Mouse (Mus musculus): ENCODE data around the gene Tep1.
"Not testable (repeated sequence)": the region's sequence is repeated elsewhere in the genome, so short reads cannot be mapped to it uniquely, and the experiment has no call there.

The Tep1 gene

DNA sequence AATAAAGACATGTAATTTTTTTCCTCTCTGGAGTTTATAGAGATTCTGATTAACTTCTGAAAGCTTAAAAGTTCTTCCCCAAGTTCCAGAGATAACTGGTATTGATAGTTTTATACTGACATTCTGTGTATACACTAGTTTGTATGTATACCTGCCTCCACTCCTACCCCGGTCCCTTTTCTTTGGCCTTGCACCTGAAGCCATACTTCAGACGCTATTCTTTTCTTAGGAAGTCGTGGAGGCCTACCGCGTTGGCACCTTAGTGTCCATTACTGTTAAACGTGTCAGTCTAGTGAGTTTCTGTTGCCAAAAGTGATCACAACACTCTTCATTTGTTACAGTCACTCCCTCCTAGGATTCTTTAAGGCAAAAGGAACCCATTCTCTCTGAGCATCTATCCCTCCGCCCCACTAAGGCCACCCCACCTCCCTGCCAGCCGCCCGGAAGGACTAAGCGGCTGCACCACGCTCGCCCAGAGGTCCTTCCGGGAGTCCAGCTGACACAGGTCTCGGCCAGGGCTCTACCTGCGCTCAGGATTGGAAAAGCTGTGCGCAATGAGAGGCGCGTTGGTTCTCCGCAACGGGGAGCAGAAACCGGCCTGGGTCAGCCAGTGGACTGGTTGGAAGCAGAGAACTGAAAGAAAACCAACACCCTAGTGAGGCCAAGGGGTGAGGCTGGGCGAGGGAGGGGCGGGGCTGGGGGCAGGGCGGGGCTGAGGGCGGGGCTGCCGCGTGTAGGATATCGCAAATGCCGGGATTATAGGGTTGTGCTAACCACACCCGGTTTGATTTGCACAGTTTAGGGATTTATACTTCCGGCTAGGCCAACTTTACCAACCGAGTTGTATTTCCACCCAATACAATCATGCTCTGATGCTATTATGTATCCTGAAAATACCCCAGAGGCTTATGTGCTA, at the start of gene Tep1:
TSS of gene Tep1 (minus strand) at position 672 of the 916 bp plus-strand sequence.
- peak; percentile 80 to 85 for DNase-seq

DNA sequence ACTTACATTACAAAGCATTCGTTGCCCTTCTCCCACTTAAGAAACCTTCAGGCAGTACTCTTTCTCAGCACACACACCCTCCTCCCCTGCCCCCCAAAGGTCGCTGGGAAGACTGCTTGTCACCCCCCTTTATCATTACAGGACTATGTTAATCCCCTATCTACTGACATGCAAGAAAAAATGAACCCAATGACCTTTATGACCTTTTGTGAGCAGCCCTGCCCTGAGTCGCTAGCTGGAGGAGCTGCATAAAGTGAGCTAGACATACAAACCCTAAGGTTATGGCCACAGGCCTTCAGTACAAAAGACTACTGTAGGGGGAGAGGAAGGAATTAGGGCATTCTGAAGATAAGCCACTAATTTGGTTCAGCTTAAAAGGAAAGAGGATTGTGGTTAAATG, 41.0 kb upstream of the Tep1 start:
- no peak for DNase-seq

DNA sequence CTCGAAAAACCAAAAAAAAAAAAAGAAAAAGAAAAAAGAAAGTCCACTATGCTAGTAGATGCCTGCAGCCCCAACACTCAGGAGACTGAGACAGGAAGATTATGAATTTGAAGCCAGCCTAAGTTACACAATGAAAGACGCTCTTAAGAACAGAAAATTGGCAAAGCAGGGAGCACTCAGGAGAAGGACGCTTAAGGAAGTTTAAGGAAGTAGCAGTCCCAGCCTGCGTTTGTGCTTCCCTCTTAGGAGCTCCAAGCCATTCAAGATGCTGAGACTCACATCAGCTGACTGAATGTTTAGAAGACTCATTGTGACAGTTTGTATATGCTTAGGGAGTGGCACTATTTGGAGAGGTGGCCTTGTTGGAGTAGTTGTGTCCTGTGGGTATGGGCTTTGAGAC, 37.8 kb upstream of the Tep1 start:
- no peak for DNase-seq

DNA sequence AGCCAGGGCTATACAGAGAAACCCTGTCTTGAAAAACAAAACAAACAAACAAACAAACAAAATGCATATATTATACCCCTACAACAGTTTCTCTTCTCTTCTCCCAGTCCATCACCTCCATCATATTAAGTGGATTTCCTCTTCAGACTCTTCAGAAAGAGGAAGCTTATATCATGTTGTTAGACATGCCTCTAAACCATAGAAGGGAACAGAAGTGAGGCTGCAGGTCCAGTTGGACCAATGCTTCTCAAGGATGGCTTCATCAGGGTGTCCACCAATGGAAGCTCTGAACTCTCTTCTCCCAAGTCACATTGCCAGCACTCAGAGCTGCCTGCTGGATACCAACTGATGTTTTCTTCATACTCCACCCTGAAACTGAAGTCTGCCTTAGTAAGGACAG, 35.0 kb upstream of the Tep1 start:
- not testable (repeated sequence) for DNase-seq

DNA sequence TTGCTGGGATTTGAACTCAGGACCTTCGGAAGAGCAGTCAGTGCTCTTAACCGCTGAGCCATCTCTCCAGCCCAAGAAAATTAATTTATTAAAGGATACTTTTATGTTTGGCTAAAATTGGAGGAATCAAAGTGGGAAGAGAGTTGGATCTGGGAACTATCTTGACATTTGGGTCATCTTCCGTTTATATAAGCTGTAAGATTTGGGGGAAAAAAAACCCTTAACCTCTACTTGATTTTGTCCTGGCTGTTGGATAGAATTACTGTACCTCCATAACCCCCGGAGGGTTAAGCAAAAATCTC, 34.4 kb upstream of the Tep1 start:
- no peak for DNase-seq

DNA sequence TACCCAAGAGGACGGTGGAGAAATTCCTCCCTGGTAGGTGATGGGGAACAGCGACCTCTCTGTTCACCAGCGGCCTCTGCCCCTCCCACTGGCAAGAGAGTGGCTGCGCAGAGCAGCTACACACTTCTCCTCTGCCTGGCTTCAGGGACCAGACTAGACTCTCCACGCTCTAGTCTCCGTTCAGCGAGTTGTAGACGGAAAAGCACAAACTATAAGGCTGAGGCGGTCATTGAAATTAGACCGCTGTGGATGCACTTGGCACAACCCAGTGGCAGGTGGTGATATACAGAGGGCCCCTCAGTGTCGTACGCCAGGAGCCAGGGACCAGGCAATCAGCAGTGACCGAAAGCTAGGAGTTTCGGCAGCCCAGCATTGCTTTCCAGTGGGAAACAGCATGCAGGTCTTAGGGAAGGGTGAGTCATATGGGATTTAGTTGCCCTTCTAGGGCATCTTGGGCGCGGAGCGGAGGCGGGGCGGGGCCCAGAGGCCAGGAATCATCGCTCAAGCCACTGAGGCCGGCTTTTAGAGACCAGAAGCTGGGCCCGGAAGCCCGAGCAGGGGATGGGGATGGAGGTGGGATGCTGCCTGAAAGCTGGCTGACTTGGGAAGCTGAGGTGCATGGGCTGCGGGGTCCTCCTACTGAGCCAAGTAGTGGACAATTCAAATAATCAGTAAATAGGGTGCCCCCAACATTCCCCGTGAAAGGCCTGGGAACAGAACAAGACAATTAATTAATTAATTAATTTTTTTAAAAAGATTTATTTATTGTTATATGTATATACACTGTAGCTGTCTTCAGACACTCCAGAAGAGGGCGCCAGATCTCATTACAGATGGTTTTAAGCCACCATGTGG, 33.8 kb upstream of the Tep1 start:
- peak; percentile 70 to 76 for DNase-seq

DNA sequence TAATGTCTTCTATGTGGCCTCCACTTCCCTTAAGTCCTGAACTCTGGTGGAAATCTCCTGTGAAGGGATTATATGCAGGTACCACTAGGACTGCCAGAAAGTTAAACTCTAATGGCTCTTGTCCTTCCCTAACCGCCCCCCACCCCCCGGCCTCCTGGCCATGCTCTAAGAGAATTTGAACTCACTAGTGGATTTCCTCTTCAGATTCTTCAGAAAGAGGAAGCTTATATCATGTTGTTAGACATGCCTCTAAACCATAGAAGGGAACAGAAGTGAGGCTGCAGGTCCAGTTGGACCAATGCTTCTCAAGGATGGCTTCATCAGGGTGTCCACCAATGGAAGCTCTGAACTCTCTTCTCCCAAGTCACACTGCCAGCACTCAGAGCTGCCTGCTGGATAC, 27.6 kb upstream of the Tep1 start:
- DNase-seq: not testable (repeated sequence)

DNA sequence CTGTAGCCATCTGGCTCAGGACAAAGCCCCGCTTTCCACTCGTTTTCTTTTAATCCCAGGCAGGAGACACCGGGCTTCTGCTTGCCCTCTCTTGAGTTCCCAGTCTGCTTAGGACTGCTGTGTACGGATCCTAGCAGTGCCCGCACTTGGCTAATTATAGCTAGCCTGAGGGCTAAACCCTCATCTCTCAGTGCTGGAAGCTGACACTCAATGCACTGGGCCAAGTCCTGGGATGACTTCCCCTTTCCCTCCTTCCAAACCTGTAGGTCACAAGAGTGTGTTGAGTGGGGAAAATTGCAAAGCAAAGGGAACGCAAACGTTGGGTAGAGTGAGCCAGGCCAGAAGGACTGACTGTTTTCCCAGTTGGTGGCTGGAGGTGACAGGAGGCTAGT, 27.0 kb upstream of the Tep1 start, which contains the start of gene Klhl33:
TSS of gene Klhl33 (minus strand) at position 134 of the 392 bp plus-strand sequence.
- DNase-seq: peak; percentile 31 to 43

DNA sequence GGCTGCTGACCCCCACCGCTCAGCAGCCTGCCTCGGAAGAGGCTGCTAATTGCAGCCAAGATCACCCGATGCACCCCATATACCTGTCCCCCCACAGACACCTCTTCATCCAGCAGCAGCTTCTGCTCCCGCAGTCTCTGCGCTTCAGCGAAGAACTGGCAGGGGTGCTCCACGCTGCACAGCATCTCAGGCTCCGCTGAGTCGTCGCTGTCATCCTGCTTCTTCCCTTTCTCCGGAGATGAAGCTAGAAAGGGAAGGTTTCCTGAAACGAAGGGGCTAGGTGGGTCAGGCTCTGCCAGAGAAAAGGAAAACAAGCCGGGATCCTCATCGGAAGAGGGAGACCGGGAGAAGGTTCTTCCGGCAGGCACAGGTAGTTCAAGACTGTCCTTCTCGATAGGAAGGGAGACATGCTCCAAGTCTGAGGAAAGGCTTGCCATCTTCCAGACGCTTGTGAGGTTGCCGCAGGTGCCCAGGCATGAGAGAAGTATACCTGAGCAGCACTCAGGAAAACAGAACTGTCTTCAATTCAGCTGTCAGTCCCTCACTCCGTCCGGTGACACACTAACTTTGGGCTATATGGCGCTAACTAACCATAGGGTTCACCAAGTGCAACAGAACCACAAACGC, 26.5 kb upstream of the Tep1 start:
- DNase-seq: peak; percentile 63 to 69

DNA sequence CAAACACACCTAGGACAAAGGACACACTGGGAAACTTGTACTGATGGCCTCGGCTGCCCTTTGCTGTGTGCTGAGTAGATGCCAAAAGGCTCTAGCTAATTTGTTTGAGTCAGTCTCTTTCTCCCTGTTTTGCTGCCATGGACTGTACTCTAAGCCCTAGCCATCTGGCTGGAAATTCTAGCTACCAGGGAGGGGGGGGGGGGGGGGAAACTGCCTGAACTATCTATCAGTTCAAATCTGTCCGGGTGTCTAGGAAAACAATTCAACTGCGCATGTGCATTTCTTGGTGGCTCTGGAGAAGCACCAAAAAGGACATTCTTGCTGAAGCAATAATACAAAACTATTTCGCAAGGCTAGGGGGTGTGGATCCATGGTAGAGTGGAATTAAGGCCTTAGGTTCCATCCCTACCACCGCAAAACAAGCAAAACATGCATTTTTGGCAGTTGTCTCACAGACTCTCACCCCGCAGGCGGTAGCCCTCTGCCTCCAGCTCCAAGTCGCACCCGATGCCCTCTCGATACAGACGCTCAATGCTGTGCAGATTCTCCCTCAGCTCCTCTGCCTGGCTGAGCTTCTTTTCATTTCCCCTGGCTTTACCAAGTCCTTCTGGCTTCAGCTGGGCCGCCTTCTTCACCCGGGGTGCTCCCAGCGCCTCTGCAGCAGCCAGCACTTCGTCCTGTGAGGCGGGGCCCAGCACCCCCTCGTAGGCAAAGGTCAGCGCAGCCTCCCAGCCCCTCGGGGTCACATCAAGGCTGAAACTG, 25.8 kb upstream of the Tep1 start:
- DNase-seq: peak; percentile 67 to 75

DNA sequence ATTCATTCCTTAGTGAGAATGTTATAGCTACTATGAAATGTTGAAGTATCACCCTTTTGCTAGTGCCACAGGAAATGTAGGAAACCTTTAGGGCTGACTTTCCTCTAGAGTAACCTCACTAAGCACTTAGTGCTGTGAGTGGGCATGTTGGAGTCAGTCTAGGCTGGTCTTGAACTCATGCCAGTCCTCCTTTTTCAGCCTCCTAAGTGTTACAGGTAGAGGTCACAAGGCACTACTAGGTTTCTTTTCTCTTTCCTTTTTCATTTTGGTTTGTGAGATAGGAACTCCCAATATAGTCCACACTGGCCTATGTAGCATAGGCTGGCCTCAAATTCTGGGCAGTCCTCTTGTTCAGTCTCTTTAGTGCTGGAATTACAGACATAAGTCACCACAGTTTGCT, 25.0 kb upstream of the Tep1 start:
- peak; percentile 16 to 29 for DNase-seq

DNA sequence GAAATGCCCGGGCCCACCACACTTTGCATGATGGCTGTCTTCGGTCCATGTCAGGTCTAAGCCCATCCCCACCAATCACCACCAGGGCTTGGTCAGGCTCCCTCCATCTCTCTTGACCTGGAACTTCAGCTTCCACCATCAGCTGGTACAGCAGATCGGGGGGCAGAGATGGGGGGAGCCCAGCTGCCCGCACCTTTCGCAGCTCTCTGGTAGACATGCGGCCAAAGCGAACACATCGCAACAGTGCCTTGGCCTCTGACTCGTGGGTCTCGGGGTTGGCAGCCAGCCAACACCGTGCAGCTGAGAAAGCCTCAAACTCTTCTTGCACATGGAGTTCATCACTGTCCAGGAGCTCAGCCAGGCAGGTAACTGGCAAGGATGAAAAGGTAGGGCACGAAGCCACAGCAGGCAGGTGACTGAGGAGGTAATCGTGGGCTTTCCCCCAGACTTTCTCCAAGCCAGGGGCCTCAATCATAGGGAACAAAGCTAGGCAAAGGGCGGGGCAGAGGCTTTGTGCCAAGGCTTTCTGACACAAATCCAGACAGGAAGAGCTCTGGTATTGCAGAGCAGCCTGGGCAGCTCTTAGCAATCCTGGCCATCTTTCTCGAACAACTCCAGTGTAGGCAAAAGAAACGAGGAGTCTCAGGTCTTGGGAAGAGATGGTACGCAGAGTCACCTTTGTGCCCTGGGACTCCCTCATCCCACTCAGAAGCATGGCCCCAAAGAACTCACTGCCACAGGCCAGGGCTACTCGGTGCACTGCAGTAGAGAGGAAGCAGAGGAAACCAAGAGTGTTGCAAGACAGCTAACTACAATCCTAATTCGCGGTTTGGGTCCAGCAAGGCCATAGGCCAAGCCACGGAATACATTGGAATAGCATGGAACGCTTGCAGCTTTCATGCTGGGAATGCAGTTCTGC, 22.4 kb upstream of the Tep1 start:
- peak; percentile 41 to 55 for DNase-seq

DNA sequence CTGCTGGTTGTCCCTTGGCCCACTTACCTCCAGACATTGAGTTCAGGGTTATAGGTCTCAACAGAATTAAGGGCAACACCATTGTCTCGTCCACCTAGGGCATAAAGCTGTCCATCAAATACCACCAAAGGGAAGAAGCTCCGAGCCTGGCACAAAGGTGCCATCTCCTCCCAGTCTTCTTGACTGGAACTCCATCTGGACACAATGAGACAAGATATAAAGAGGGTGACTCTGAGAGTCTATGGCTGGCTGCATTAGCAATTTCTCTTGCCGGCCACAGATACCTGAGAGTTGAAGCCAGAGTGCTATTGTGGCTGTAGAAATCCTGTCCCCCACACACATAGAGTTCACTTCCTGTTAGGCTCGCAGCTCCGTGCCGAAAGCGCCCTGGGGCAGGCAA, 21.7 kb upstream of the Tep1 start:
- no peak for DNase-seq

DNA sequence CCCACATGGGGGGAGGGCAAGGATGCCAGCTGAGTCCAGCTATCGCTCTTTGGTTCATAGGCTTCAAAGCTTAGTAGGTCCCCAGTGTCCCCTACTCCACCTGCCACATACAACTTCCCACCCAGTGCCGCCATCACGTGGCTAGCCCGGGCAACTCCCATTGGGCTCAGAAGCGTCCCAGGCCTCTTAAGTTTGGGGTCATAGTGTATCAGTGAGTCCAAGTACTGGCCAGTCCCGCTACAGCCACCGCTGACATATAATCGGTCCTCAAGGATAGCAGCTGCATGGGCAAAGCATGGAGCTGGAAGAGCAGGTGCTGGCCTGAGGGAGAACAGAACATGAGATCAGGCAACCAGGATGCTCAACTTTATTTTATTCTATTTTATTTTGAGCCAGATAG, 21.3 kb upstream of the Tep1 start:
- DNase-seq: no peak

DNA sequence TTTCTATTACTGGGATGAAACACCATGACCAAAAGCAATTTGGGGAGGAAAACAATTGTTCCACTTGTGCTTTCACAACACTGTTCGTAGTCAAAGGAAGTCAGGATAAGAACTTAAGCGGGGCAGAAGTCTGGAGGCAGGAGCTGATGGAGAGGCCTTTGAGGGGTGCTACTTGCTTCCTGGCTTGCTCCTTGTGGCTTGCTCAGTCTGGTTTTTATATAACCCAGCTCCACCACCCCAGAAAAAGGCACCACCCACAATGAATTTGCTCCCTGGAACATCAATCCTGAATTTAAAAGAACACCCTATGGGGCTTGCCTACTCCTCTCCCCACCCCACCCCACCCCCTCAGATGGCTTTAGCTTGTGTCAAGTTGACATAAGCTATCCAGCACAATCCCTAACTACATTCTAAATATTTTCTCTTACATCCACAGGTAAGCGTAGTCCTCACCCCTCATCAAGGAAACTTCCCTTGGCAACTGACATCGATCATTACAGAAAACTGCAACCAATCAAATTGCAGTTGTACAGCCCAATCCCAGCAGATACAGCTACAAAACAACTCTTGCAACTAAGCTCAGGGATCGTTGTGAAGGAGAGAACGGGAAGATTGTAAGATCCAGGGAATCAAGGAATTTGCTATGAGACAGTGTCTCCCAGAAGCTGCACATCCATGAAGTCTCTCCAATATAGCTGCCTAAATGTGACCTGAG, 6.0 kb upstream of the Tep1 start:
- DNase-seq: no peak

DNA sequence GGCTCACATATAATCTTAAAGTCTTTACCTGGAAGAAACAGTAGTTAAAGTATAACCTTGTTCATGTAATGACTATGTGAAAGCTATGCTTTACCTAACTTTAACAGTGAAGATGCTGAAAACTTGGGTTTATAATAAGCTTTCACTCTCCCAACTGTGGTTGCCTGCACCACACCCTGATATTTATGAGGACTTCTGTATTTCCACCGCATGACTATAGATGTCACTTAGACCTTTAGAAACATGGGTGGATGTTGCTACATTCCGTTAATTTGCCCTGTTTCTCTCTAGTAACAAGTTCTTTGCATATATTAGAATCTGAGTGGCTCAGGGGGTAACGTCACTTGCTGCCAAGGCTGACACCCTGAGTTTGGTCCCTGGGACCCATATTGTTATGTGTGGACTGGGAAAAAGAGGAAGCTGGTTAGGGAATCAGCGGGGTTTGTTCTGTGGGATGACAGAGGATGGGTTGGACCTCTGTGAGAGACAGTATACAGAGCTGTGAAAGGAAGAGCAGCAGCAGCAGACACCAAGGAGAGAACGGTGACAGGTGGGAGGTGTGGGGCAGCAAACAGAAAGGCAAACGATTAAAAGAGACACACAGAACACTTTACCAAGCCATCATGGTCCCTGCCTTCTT, 5.4 kb upstream of the Tep1 start:
- no peak for DNase-seq

DNA sequence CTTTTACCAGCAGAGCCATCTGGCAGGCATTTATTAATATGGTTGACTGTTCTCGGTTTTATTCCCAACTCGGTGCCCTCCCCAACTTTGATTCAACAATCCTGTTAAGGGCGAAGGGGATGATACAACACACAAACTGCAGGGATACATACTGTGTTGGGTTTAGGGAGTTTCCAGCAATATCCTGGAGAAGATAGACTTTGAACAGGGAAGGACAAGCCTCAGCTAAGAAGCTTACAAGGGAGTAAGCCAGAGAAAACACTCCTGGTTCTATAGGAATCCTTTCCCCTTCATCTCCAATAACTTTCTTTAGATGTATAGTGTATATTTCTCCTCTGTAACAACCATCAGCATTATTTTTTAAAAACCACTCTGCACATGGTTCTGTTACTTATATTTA, 4.8 kb upstream of the Tep1 start:
- DNase-seq: no peak

DNA sequence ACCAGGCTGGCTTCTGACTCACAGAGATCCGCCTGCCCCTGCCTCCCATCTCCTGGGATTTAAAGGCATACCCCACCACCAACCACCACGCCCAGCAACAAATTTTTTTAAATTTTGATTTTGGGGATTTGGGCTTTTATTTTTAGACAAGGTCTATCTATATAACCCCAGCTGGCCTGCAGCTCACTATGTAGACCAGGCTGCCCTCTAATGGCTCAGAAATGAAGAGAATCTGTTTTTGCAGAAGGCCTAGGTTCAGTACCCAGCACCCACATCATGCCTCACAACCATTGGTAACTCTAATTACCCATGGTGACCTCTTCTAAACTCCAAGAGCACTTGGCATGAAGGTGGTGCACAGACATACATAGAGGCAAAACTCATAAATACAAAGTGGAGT, 924 bp upstream of the Tep1 start:
- peak in 1 of 2 experiments; percentile 5 for DNase-seq

DNA sequence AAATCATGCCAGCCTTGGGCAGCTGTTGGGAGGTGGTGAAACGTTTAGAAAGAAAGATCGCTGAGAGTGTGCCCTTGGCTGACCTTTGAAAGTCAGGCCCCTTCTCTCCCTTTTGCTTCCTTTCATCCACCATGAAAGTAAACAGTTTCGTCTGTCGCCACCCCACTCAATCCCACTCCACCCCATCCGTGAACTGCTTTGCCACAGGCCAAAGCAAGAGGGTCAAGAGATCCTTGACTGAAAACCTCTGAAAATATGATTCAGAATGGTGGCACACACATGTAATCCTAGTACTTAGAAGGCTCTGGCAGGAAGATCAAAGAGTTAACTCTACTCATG, 414 bp upstream of the Tep1 start:
- no peak for DNase-seq

DNA sequence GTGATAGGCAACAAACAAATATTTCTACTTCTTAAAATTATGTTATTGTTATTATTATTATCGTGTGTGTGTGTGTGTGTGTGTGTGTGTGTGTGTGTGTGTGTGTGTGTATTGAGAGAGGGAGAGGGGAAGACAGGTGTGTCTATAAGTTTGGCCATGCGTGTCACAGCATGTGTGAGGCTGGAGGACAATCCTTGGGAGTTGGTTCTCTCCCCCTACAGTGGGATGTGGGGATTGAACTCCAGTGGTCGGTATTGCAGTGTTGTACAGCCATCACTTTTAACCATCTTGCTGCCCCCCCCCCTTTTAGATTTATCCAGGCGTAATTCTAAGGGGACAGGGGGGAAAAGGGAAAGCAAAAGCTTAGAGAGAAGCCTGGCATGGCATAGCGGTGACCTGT, 1.7 kb downstream of the Tep1 start:
- DNase-seq: no peak

DNA sequence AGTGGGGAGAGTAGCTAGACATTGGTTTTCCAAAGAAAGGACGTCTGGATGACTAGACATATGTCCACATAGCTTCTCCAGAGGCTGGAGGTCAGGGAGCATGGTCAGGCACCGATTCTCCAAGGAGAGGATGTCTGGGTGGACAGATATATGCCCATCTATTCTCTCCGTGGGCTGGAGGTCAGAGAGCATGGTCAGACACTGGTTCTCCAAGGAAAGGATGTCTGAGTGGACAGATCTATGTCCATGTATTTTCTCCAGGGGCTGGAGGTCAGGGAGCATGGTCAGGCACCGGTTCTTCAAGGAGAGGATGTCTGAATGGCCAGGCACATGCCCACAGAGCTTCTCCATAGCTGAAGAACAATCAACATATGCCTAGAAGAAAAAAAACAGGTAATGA, 2.1 kb downstream of the Tep1 start:
- DNase-seq: no peak
